Mouse (Mus musculus) brain, embryonic 18.5 days (tissue): ENCODE results near the gene Slc2a6.
A peak's percentile ranks its signal among the peaks of the same experiment; 100 is the strongest.

Experiments
- DNase-seq: peaks from one replicate; pipeline ENCODE4 v3.0.0-alpha.2; 2012; ENCODE audit warnings: low read depth, low spot score

Slc2a6 gene

GRCm38 (mm10) chr2:27036003-27036402 is 8.2 kb upstream of the Slc2a6 start:
- DNase-seq = no peak

DNA sequence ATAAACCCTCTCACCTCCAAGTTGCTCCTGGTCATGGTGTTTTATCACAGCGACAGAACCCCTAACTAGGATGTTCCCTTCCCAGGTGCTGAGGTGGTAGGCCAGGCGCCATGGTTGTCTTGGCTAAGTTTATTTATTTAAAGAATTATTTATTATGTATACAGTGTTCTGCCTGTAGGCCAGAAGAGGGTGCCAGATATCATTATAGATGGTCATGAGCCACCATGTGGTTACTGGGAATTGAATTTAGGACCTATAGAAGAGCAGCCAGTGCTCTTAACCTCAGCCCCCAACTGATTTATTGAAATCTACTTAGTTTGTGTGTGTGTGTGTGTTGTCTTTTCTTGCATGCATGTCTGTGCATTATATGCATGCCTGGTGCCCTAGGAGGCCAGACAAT is 4.6 kb upstream of the Slc2a6 start:
- no peak for DNase-seq

DNA sequence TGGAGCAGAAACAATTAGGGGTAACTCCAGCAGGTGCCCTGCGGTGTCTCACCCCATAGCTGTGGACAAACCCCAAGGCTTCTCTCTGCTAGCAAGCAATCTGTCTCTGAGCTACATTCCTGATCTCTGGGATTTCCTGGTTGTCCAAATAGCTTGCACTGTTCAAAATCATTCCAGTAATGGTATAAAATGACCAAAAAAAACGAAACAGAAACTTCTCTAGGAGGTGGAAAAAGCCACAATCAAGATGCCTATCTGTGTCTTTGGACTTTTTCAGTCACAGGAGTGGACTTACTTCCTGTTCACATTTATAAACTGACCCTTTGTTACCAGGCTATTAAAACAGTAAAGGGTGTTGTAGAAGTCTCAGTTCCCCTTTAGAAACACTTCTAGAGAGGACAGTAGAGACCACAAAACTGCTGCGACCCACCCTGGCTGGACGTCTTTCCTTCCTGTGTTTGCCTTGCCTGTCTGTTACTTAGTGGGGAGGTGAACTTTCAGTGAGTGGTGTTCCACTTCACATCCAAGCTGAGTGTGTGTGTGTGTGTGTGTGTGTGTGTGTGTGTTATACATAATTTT is 728 bp upstream of the Slc2a6 start:
- no peak for DNase-seq

GRCm38 (mm10) chr2:27026857-27027617 is 761 bp downstream of the Slc2a6 start:
- DNase-seq = no peak

GRCm38 (mm10) chr2:27026332-27026731 is 1.5 kb downstream of the Slc2a6 start:
- no peak for DNase-seq

DNA sequence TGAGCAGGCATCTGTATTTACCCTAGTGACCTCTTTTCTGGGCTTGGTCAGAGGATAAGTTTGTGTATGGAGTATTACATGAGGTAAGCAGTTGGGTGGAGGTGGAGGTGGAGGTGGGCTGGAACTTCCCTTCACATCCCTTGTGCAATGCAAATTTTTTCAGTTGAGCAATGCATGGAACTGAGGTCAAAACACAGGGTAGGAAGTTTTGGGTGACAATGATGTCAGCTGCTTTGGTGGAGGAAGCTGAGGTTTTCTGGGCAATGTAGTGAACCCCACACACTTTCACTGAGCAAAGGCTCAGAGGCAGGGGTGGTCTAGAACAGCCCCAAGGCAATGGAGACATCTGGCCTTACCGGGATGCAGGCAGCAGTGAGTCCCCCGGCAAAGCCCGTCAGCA is 2.3 kb downstream of the Slc2a6 start:
- DNase-seq = no peak

- no peak for DNase-seq
Measured at GRCm38 (mm10) chr2:27024136-27024535, 3.7 kb downstream of the Slc2a6 start.

GRCm38 (mm10) chr2:27022612-27023011 is 5.2 kb downstream of the Slc2a6 start:
- no peak for DNase-seq

GRCm38 (mm10) chr2:27021103-27021502 is 6.7 kb downstream of the Slc2a6 start:
- DNase-seq = no peak

DNA sequence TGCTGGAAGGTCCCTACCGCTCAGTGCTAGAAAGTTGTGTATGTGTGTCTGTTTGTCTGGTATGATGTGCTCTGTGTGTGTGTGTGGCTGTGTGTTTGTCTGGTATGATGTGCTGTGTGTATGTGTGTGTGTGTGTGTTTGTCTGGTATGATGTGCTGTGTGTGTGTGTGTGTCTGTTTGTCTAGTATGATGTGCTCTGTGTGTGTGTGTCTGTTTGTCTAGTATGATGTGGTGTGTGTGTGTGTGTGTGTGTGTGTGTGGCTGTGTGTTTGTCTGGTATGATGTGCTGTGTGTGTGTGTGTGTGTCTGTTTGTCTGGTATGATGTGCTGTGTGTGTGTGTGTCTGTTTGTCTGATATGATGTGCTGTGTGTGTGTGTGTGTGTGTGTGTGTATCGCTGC is 8.3 kb downstream of the Slc2a6 start:
- no peak for DNase-seq

- no peak for DNase-seq
Measured at GRCm38 (mm10) chr2:27017802-27018201, 10.0 kb downstream of the Slc2a6 start.

DNA sequence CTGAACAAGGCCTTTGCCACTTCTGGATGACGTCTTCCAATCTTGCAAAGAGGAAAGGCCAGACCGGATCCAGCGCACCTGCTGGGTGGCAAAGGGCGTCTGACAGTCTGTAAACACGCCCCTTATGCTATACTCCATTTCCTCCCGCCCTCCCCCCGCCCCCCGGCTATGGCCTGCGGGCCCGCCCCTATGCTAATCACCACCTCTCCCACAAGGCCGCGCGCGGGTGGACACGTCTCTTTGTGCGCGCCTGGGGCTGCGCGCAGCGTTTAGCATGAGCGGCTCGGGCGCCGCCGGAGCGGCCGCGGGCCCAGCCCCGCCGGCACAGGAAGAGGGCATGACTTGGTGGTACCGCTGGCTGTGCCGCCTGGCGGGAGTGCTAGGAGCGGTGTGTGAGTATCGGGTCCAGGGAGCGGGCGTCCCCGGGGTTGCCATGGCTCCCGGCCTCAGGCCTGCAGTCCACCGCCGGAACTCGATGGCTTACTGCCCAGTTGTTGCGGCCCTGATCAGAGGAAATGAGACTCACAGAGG is 18.0 kb downstream of the Slc2a6 start, which contains the start of gene Cacfd1:
TSS of gene Cacfd1 (plus strand) at position 213 of the 531 bp plus-strand sequence.
- peak; percentile 74 for DNase-seq

DNA sequence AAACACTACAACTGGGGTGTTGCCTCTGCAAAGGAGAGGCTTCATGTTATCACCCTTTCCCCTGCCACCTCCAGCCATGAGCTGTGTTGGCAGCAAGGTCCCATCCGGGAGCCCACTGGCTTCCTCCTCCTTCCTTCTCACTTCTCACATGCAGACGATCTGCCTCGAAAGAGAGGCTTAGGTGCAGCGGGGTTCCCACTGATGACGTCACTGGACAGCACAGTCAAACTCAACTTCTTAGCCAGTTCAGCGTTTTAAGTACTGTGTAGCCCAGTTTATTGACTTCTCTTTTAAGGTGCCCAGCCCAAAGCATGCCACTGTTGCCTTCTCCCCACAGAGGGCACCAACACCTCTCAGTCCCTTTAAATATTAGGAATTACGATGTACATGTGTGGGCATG is 20.1 kb downstream of the Slc2a6 start:
- DNase-seq = no peak

DNA sequence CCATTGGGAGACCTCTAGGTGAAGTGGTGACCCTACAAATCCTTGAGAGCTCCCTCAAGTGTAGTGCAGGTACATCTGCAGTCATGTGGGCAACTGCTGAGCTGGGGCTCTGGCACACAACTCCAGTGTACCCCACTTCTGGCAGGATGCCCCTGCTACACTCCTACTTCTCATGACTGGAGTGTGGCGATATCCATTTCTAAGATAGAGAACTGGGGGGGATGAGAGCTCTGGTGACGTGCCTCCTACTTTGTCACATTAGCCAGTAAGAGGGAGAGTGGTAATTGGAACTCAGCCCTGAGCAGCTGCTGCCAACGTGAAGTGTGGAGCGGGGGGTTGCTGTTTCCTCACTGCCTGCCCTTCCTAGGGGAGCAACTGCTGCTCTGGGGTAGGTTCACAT is 21.5 kb downstream of the Slc2a6 start:
- DNase-seq = no peak

DNA sequence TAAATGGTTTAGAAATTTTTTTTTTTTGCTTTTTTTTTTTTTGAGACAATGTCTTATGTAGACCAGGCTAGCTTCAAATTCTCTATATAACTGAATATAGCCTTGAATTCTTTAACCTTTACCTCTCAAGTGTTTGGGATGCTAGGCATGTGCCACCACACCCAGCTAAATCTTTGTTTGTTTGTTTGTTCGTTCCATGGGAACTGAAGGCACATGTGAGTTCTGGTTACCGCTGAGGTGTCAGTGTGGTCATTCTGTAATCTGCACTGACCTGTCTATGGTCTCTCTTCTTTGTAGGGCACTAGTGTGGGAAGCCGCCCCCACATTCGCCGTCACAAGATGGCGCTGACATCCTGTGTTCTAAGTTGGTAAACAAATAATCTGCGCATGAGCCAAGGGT is 29.8 kb downstream of the Slc2a6 start:
- no peak for DNase-seq

GRCm38 (mm10) chr2:26997498-26997897 is 30.3 kb downstream of the Slc2a6 start:
- DNase-seq = no peak

DNA sequence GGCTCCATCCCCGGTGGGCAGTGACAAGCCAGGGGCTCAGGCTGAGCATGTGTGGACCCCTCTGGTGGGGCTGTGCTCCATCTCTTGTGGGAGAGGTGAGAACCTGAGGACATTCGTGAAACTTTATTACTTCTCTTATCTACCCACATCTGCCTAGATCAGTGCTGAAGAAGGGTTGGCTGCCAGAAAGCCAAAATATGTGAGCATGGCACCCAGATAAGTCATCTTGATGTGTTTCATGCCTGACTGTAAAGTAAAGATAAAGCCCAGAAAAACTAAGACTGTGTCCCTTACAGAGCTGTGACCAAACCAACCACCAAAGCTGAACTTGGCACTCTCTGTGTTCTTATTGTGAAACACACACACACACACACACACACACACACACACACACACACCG is 33.9 kb downstream of the Slc2a6 start:
- no peak for DNase-seq

- no peak for DNase-seq
Measured at GRCm38 (mm10) chr2:26984640-26985039, 43.2 kb downstream of the Slc2a6 start.

GRCm38 (mm10) chr2:26984179-26984578 is 43.6 kb downstream of the Slc2a6 start:
- no peak for DNase-seq

DNA sequence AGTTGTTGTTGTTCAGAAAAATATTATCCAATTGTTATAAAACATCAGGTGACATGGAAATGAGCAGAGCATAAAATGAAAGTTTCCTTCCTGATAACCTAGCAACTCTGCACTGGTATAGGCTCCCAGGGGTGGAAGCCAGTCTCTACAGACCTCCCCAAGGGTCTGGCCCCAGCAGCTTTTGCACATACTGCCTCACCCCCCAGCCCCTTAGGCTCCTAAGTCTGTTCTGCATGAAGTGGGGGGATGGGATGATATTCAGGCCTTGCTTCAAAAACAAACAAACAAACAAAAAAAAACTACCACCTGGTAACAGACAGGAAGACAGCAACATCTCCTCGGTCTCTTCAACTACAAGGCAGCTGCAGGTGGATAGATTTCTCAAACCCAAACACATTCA is 47.4 kb downstream of the Slc2a6 start:
- DNase-seq = no peak

GRCm38 (mm10) chr2:26973960-26974359 is 53.8 kb downstream of the Slc2a6 start:
- no peak for DNase-seq

DNA sequence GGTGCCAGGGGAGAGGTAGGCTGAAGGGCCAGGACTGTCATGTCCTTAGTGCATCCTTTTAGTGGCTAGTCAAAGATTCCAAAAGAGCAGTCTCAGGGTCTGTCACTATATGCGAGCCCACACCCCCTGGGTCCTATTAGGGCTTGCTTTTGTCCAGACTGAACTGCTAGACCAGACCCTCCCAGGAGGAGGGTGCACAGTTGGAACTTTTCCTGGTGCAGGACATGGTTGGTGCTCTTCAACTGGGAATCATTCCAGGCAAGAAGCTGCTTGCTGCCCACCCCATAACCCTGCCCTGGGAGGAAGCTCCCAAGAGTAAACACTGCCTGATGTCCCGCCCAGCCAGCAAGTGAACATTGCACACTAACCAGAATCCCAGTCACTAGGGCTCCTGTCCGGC is 54.7 kb downstream of the Slc2a6 start, which contains the start of gene Adamts13:
TSS of gene Adamts13 (plus strand) at position 301 of the 400 bp plus-strand sequence.
- DNase-seq = no peak
